Mouse (Mus musculus) Patski (cell line): Measurements from ENCODE around the gene Dnajc5g. TPM values are rescaled to one million over a fixed set of nuclear protein-coding genes. Genes with fewer than 3 reads are reported as not detected.

ENCODE experiments used
- ATAC-seq: fragments of 100-300 bp; one replicate; pipeline ENCODE4 v1.8.0; 2021
- CTCF ChIA-PET: fragments of 350-600 bp; sonication (Branson Sonifier 250); formaldehyde crosslinking; loops from one replicate; lab custom pipeline; 2022; ENCODE audit warnings: inconsistent platforms; lab: Charles Lee
- POLR2A ChIA-PET: fragments of 350-600 bp; sonication (Branson Sonifier 250); formaldehyde crosslinking; loops from one replicate; lab custom pipeline; 2022; ENCODE audit warnings: antibody characterized with exemption, inconsistent platforms; lab: Charles Lee
- DNase-seq: peaks from one replicate; pipeline ENCODE4 v3.0.0-alpha.2; 2011; ENCODE audit warnings: low read depth, low spot score
- H3K27me3 ChIP-seq: fragments of 371-371 bp; one replicate; pipeline ENCODE4 v1.5.1; 2021
- CTCF ChIP-seq: fragments of 100-300 bp; IDR thresholded peaks from one replicate; pipeline ENCODE4 v1.5.1; 2021
- in situ Hi-C: fragments of 300-500 bp; cut with MboI; formaldehyde crosslinking; loops from 3 replicates; pipeline ENCODE4 v1.11.1; 2018; ENCODE audit warnings: low pct_unique_long_range_greater_than_20kb, mixed read lengths
- polyA plus RNA-seq: library from polyadenylated mRNA; unstranded; gene quantifications from one replicate; pipeline ENCODE4 v1.2.3, GENCODE M21; 2021

The Dnajc5g gene
- polyA plus RNA-seq, 1 experiment from 2014 or later: not detected

GRCm38 (mm10) chr5:31138968-31139425, 32.9 kb downstream of the Dnajc5g start:
- H3K27me3 ChIP-seq: peaks cover 41% of the 10 kb centered on the region
- ChIA-PET POLR2A (no interaction called here), CTCF (interaction anchor here (1.7 kb wide), 1 partner anchor 12 kb away, joined by 6 read pairs; no protein-coding TSS in a partner anchor)
- no peak for DNase-seq
- in situ Hi-C loops: no loop called here
- ATAC-seq: peak; percentile 30
- TF ChIP-seq CTCF: no peak

DNA sequence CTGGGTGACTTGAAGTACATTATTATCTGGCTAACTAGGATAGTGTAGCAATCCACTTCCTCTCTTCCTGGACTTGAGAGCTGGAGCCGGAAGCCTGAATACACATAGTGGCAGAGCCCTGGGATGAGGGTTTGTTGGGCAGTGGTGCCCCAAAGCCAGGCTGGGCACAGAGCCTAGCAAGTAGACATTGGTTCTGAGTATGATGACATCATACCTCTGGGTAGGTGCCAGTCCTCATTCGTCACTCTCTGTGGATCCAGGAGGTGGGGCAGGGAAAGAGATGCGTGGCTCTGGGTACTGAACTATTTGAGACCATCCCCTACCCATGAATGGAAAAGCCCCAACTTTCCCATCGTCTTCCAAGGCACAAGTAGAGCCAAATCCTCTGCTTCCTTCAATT, 43.7 kb downstream of the Dnajc5g start:
- ATAC-seq (no peak), DNase-seq (no peak)
- ChIA-PET CTCF (no interaction called here), POLR2A (interaction anchor here (0.6 kb wide), 1 partner anchor 326 kb away, joined by 3 read pairs; no protein-coding TSS in a partner anchor)
- no peak for TF ChIP-seq CTCF
- no peaks in the 10 kb centered on the region for H3K27me3 ChIP-seq
- in situ Hi-C loops: no loop called here

- no peaks in the 10 kb centered on the region for H3K27me3 ChIP-seq
- POLR2A ChIA-PET: interaction anchor here (0.6 to 2.0 kb wide), 4 partner anchors 11 to 97 kb away, joined by 3 to 5 read pairs (median 3); partner anchors contain the start of gene Zfp513
- CTCF ChIA-PET: interaction anchor here (0.8 to 2.2 kb wide), 4 partner anchors 13 to 41 kb away, joined by 3 to 11 read pairs (median 6); partner anchors contain the start of genes Gm29609, Gtf3c2 and Ucn
- in situ Hi-C loops: no loop called here
- DNase-seq (peak; percentile 91), ATAC-seq (peak; percentile 48)
- TF ChIP-seq CTCF: no peak
Measured at GRCm38 (mm10) chr5:31151746-31152145, 45.7 kb downstream of the Dnajc5g start.

- in situ Hi-C loops: no loop called here
- no peak for TF ChIP-seq CTCF
- H3K27me3 ChIP-seq: no peaks in the 10 kb centered on the region
- DNase-seq (no peak), ATAC-seq (peak; percentile 8)
- CTCF ChIA-PET: interaction anchor here (1.8 kb wide), 1 partner anchor 9 kb away, joined by 5 read pairs; no protein-coding TSS in a partner anchor
- POLR2A ChIA-PET: interaction anchor here (0.6 to 2.0 kb wide), 4 partner anchors 9 to 248 kb away, joined by 3 to 5 read pairs (median 4); partner anchors contain the start of genes Eif2b4, Gm29609, Gtf3c2 and Snx17
Measured at GRCm38 (mm10) chr5:31153516-31154151, 47.5 kb downstream of the Dnajc5g start.

GRCm38 (mm10) chr5:31154152-31154553, 48.1 kb downstream of the Dnajc5g start, which contains the start of gene Mpv17:
TSS of gene Mpv17 (minus strand) at chr5:31154251.
- in situ Hi-C loops: no loop called here
- DNase-seq (peak; percentile 70), ATAC-seq (peak; percentile 75)
- ChIA-PET CTCF (interaction anchor here (1.8 kb wide), 1 partner anchor 9 kb away, joined by 5 read pairs; no protein-coding TSS in a partner anchor), POLR2A (interaction anchor here (0.6 to 1.0 kb wide), 3 partner anchors 16 to 39 kb away, joined by 3 read pairs; partner anchors contain the start of genes Eif2b4, Gm29609, Gtf3c2 and Snx17)
- H3K27me3 ChIP-seq: no peaks in the 10 kb centered on the region
- no peak for TF ChIP-seq CTCF

Other genes with a start within 250 kb of the Dnajc5g start
- 82.6 TPM for gene Tmem214, start 238.3 kb upstream of the Dnajc5g start, polyA plus RNA-seq
- gene Agbl5, start 217.6 kb upstream of the Dnajc5g start, polyA plus RNA-seq: 34.9 TPM
- gene Ost4, start 198.5 kb upstream of the Dnajc5g start, polyA plus RNA-seq: 262 TPM
- 0.30 TPM for gene Emilin1, start 192.9 kb upstream of the Dnajc5g start, polyA plus RNA-seq
- 45.3 TPM for gene Khk, start 184.9 kb upstream of the Dnajc5g start, polyA plus RNA-seq
- 0.23 TPM for gene Cgref1, start 160.7 kb upstream of the Dnajc5g start, polyA plus RNA-seq
- 226 TPM for gene Preb, start 145.9 kb upstream of the Dnajc5g start, polyA plus RNA-seq
- gene Tcf23, start 137.6 kb upstream of the Dnajc5g start, polyA plus RNA-seq: not detected
- 118 TPM for gene Atraid, start 58.0 kb upstream of the Dnajc5g start, polyA plus RNA-seq
- gene Slc5a6, start 57.4 kb upstream of the Dnajc5g start, polyA plus RNA-seq: 13.2 TPM
- 39.8 TPM for gene Cad, start 51.5 kb upstream of the Dnajc5g start, polyA plus RNA-seq
- 0.06 TPM for gene Slc30a3, start 2.0 kb downstream of the Dnajc5g start, polyA plus RNA-seq
- not detected for gene Trim54, start 10.4 kb downstream of the Dnajc5g start, polyA plus RNA-seq
- gene Ucn, start 32.5 kb downstream of the Dnajc5g start, polyA plus RNA-seq: not detected
- 162 TPM for gene Mpv17, start 48.0 kb downstream of the Dnajc5g start, polyA plus RNA-seq
- gene Gm29609, start 73.6 kb downstream of the Dnajc5g start, polyA plus RNA-seq: 3.9 TPM
- gene Gtf3c2, start 73.9 kb downstream of the Dnajc5g start, polyA plus RNA-seq: 63.0 TPM
- 163 TPM for gene Snx17, start 86.9 kb downstream of the Dnajc5g start, polyA plus RNA-seq
- gene Eif2b4, start 87.1 kb downstream of the Dnajc5g start, polyA plus RNA-seq: 78.1 TPM
- gene Zfp513, start 96.0 kb downstream of the Dnajc5g start, polyA plus RNA-seq: 44.0 TPM
- gene Ppm1g, start 114.4 kb downstream of the Dnajc5g start, polyA plus RNA-seq: 194 TPM
- 133 TPM for gene Nrbp1, start 134.6 kb downstream of the Dnajc5g start, polyA plus RNA-seq
- 0.73 TPM for gene Gm9970, start 134.9 kb downstream of the Dnajc5g start, polyA plus RNA-seq
- gene Krtcap3, start 145.4 kb downstream of the Dnajc5g start, polyA plus RNA-seq: 8.6 TPM
- 57.9 TPM for gene Ift172, start 184.8 kb downstream of the Dnajc5g start, polyA plus RNA-seq
- gene Fndc4, start 189.8 kb downstream of the Dnajc5g start, polyA plus RNA-seq: 107 TPM
- 5.9 TPM for gene Gckr, start 191.2 kb downstream of the Dnajc5g start, polyA plus RNA-seq